Mouse (Mus musculus) olfactory bulb, adult 2 months (tissue): Measurements from ENCODE around the gene Arl4a. TPM values are rescaled to one million over a fixed set of nuclear protein-coding genes. Genes with fewer than 3 reads are reported as not detected.

Source experiments
- H3K27ac ChIP-seq: fragments of 200-500 bp; 2 replicates; pipeline ENCODE4 v1.5.1; 2012; ENCODE audit warnings: low read depth, low read length; ENCODE audit not compliant: insufficient read depth
- H3K4me1 ChIP-seq: fragments of 200-500 bp; 2 replicates; pipeline ENCODE4 v1.6.1; 2012; ENCODE audit warnings: low read length; ENCODE audit not compliant: control insufficient read depth, insufficient read depth
- H3K4me3 ChIP-seq: fragments of 200-500 bp; 2 replicates; pipeline ENCODE4 v1.5.1; 2012; ENCODE audit warnings: mild to moderate bottlenecking, low read depth, low read length, moderate library complexity; ENCODE audit not compliant: insufficient read depth
- CTCF ChIP-seq: fragments of 200-500 bp; IDR thresholded peaks from 2 replicates; pipeline ENCODE4 v1.5.1; 2012; ENCODE audit warnings: low read depth, mild to moderate bottlenecking, low read length, moderate library complexity; ENCODE audit not compliant: insufficient read depth
- POLR2A ChIP-seq: fragments of 200-500 bp; IDR thresholded peaks from 2 replicates; pipeline ENCODE4 v1.6.1; 2012; ENCODE audit warnings: mild to moderate bottlenecking, low read depth, low read length, moderate library complexity; ENCODE audit not compliant: insufficient read depth
- WGBS: fragments of 180-500 bp; shearing (Covaris S2); methylation state at CpG from one replicate; pipeline ENCODE4 v1.1.7; 2018; 5-methylcytosine and 5-hydroxymethylcytosine counted together
- polyA plus RNA-seq: library from polyadenylated mRNA; stranded (reverse); fragments of >200 nt; gene quantifications from 2 replicates; pipeline ENCODE4 v1.2.4, GENCODE M21; 2012; ENCODE audit warnings: low replicate concordance; ENCODE audit not compliant: missing spikeins, insufficient read depth, insufficient read length

The Arl4a gene
- polyA plus RNA-seq, 1 experiment: not detected

GRCm38 (mm10) chr12:40016648-40017460 is 21.0 kb downstream of the Arl4a start:
- Histone ChIP-seq H3K4me1 (peaks cover 8% of the 10 kb centered on the region; the same call in 1 of the 2 replicates), H3K27ac (peak overlapping the region; percentile 35), H3K4me3 (peak overlapping the region; percentile 44)
- 15% methylated on average over 19 of the region's 19 CpGs for WGBS
- TF ChIP-seq POLR2A (no peak), CTCF (no peak)

- 80% methylated on average over 9 of the region's 9 CpGs for WGBS
- no peak for TF ChIP-seq CTCF
- no peak for TF ChIP-seq POLR2A
- Histone ChIP-seq H3K27ac (no peak overlapping the region), H3K4me3 (no peak overlapping the region), H3K4me1 (peaks cover 8% of the 10 kb centered on the region; the same call in 1 of the 2 replicates)
These were observed 21.8 kb downstream of the Arl4a start for GRCm38 (mm10) chr12:40016068-40016467.

GRCm38 (mm10) chr12:40009866-40010265 is 28.0 kb downstream of the Arl4a start:
- TF ChIP-seq POLR2A (no peak), CTCF (no peak)
- WGBS: 64% methylated on average over 2 of the region's 2 CpGs
- H3K4me1 ChIP-seq: no peaks in the 10 kb centered on the region
- H3K4me3 ChIP-seq: no peak overlapping the region
- no peak overlapping the region for H3K27ac ChIP-seq

- Histone ChIP-seq H3K4me1 (no peaks in the 10 kb centered on the region), H3K4me3 (no peak overlapping the region), H3K27ac (no peak overlapping the region)
- TF ChIP-seq CTCF: no peak
- no peak for TF ChIP-seq POLR2A
- WGBS: 87% methylated on average over 3 of the region's 3 CpGs
These were observed 29.4 kb downstream of the Arl4a start for GRCm38 (mm10) chr12:40008459-40008858.

- H3K4me1 ChIP-seq: no peaks in the 10 kb centered on the region
- 82% methylated on average over 2 of the region's 2 CpGs for WGBS
- no peak overlapping the region for H3K27ac ChIP-seq
- H3K4me3 ChIP-seq: no peak overlapping the region
- no peak for TF ChIP-seq POLR2A
- no peak for TF ChIP-seq CTCF
These were observed 33.1 kb downstream of the Arl4a start for GRCm38 (mm10) chr12:40004766-40005165.

- Histone ChIP-seq H3K4me3 (no peak overlapping the region), H3K27ac (no peak overlapping the region), H3K4me1 (0 out of 2 replicates have a peak, but pooled peaks cover 2% of the 10 kb centered on the region)
- 72% methylated on average over 4 of the region's 4 CpGs for WGBS
- TF ChIP-seq POLR2A (no peak), CTCF (no peak)
These were observed 39.0 kb downstream of the Arl4a start for GRCm38 (mm10) chr12:39998853-39999195.

- WGBS: 64% methylated on average over 9 of the region's 9 CpGs
- no peak for TF ChIP-seq POLR2A
- no peak for TF ChIP-seq CTCF
- Histone ChIP-seq H3K27ac (no peak overlapping the region), H3K4me1 (0 out of 2 replicates have a peak, but pooled peaks cover 2% of the 10 kb centered on the region), H3K4me3 (no peak overlapping the region)
These were observed 39.6 kb downstream of the Arl4a start for GRCm38 (mm10) chr12:39998070-39998852.

- no peak overlapping the region for H3K4me3 ChIP-seq
- TF ChIP-seq POLR2A: no peak
- TF ChIP-seq CTCF: no peak
- H3K4me1 ChIP-seq: 0 out of 2 replicates have a peak, but pooled peaks cover 2% of the 10 kb centered on the region
- H3K27ac ChIP-seq: no peak overlapping the region
- 62% methylated on average over 4 of the region's 4 CpGs for WGBS
These were observed 40.2 kb downstream of the Arl4a start for GRCm38 (mm10) chr12:39997651-39998050.

GRCm38 (mm10) chr12:39996015-39996414 is 41.8 kb downstream of the Arl4a start:
- H3K27ac ChIP-seq: no peak overlapping the region
- no peak overlapping the region for H3K4me3 ChIP-seq
- 0 out of 2 replicates have a peak, but pooled peaks cover 2% of the 10 kb centered on the region for H3K4me1 ChIP-seq
- no peak for TF ChIP-seq POLR2A
- TF ChIP-seq CTCF: no peak
- WGBS: 91% methylated on average over 5 of the region's 5 CpGs

GRCm38 (mm10) chr12:39995609-39996008 is 42.2 kb downstream of the Arl4a start:
- 89% methylated on average over 1 of the region's 1 CpGs for WGBS
- TF ChIP-seq CTCF (no peak), POLR2A (no peak)
- H3K27ac ChIP-seq: no peak overlapping the region
- H3K4me3 ChIP-seq: no peak overlapping the region
- 0 out of 2 replicates have a peak, but pooled peaks cover 2% of the 10 kb centered on the region for H3K4me1 ChIP-seq
